Mouse (Mus musculus) G1E (cell line): ENCODE measurements around the gene Pak3.

Experiments
- CTCF ChIP-seq: IDR thresholded peaks from 2 replicates; pipeline ENCODE4 v1.5.1; 2012; ENCODE audit warnings: low read depth, low read length, inconsistent platforms, mixed read lengths
- GATA1 ChIP-seq: IDR thresholded peaks from 2 replicates; pipeline ENCODE4 v1.6.1; 2012; ENCODE audit warnings: borderline replicate concordance, low read length, inconsistent platforms, mixed read lengths

- TF ChIP-seq GATA1 (no peak), CTCF (no peak)
Measured at GRCm38 (mm10) chrX:143532331-143532730, 13.9 kb downstream of the Pak3 start.
